Mouse (Mus musculus): Measurements from ENCODE around the gene Magi2.
"Not testable (repeated sequence)": the region's sequence is repeated elsewhere in the genome, so short reads cannot be mapped to it uniquely, and the experiment has no call there.

The Magi2 gene

GRCm38 (mm10) chr5:19226866-19227243, at the start of gene Magi2:
Gene Magi2 (plus strand): TSS chr5:19227036.
- DNase-seq (ENCODE audit: low spot score in 2 of 2) = no peak

- DNase-seq (ENCODE audit: low spot score in 2 of 2) = no peak
Measured at GRCm38 (mm10) chr5:19178594-19178993, 48.2 kb upstream of the Magi2 start.

GRCm38 (mm10) chr5:19186175-19186574, 40.7 kb upstream of the Magi2 start:
- DNase-seq (ENCODE audit: low spot score in 2 of 2) = no peak

GRCm38 (mm10) chr5:19211665-19212064, 15.2 kb upstream of the Magi2 start:
- DNase-seq (ENCODE audit: low spot score in 2 of 2) = no peak

- peak; percentile 80 to 81 for DNase-seq (ENCODE audit: low spot score in 2 of 2)
Measured at GRCm38 (mm10) chr5:19226144-19226865, 531 bp upstream of the Magi2 start.

- peak; percentile 13 for DNase-seq (ENCODE audit: low spot score in 2 of 2)
Measured at GRCm38 (mm10) chr5:19227281-19227680, 445 bp downstream of the Magi2 start.

- peak; percentile 68 to 71 for DNase-seq (ENCODE audit: low spot score in 2 of 2)
Measured at GRCm38 (mm10) chr5:19227791-19228331, 1.0 kb downstream of the Magi2 start.

- DNase-seq (ENCODE audit: low spot score in 2 of 2) = no peak
Measured at GRCm38 (mm10) chr5:19241797-19242196, 15.0 kb downstream of the Magi2 start.

- no peak for DNase-seq (ENCODE audit: low spot score in 2 of 2)
Measured at GRCm38 (mm10) chr5:19246426-19246825, 19.6 kb downstream of the Magi2 start.

GRCm38 (mm10) chr5:19247266-19247665, 20.4 kb downstream of the Magi2 start:
- DNase-seq (ENCODE audit: low spot score in 2 of 2) = no peak

GRCm38 (mm10) chr5:19262816-19263215, 36.0 kb downstream of the Magi2 start:
- no peak for DNase-seq (ENCODE audit: low spot score in 2 of 2)

- DNase-seq (ENCODE audit: low spot score in 2 of 2) = no peak
Measured at GRCm38 (mm10) chr5:19264627-19265026, 37.8 kb downstream of the Magi2 start.

- DNase-seq (ENCODE audit: low spot score in 2 of 2) = no peak
Measured at GRCm38 (mm10) chr5:19292581-19292980, 65.7 kb downstream of the Magi2 start.

GRCm38 (mm10) chr5:19306656-19307055, 79.8 kb downstream of the Magi2 start:
- DNase-seq (ENCODE audit: low spot score in 2 of 2) = no peak

- no peak for DNase-seq (ENCODE audit: low spot score in 2 of 2)
Measured at GRCm38 (mm10) chr5:19309870-19310269, 83.0 kb downstream of the Magi2 start.

- no peak for DNase-seq (ENCODE audit: low spot score in 2 of 2)
Measured at GRCm38 (mm10) chr5:19322532-19322931, 95.7 kb downstream of the Magi2 start.

GRCm38 (mm10) chr5:19337561-19337960, 110.7 kb downstream of the Magi2 start:
- DNase-seq (ENCODE audit: low spot score in 2 of 2) = no peak

- no peak for DNase-seq (ENCODE audit: low spot score in 2 of 2)
Measured at GRCm38 (mm10) chr5:19368175-19368574, 141.3 kb downstream of the Magi2 start.

- no peak for DNase-seq (ENCODE audit: low spot score in 2 of 2)
Measured at GRCm38 (mm10) chr5:19395876-19396275, 169.0 kb downstream of the Magi2 start.

- no peak for DNase-seq (ENCODE audit: low spot score in 2 of 2)
Measured at GRCm38 (mm10) chr5:19400299-19400698, 173.5 kb downstream of the Magi2 start.

- no peak for DNase-seq (ENCODE audit: low spot score in 2 of 2)
Measured at GRCm38 (mm10) chr5:19400738-19401408, 174.0 kb downstream of the Magi2 start.

GRCm38 (mm10) chr5:19404268-19404667, 177.4 kb downstream of the Magi2 start:
- DNase-seq (ENCODE audit: low spot score in 2 of 2) = not testable (repeated sequence)

GRCm38 (mm10) chr5:19414556-19414955, 187.7 kb downstream of the Magi2 start:
- no peak for DNase-seq (ENCODE audit: low spot score in 2 of 2)
